7 mouse cellular contexts compared by ENCODE assay signal in genomic region chr5:35908626-35909443, GRCm38 (mm10). TPM values are rescaled to one million over a fixed set of nuclear protein-coding genes. Genes with fewer than 3 reads are reported as not detected.
DNase-seq lines count a peak whose midpoint lies in the region; ATAC-seq and TF ChIP-seq lines count a peak whose summit lies in the region.

No protein-coding gene starts in this region.

- TF ChIP-seq CTCF in lung, embryonic 14.5 days (IDR thresholded peaks at IDR 0.05; ENCODE audit: low read depth) = no peak

- peak overlapping the region; percentile 55 for H3K27ac ChIP-seq in embryonic facial prominence, embryonic 12.5 days
- H3K27ac ChIP-seq in hindbrain, embryonic 12.5 days = peak overlapping the region; percentile 92
- H3K27ac ChIP-seq in lung, embryonic 14.5 days (ENCODE audit: low read depth) = peak overlapping the region; percentile 78

- DNase-seq in T-cell, adult 2 months (ENCODE audit: low spot score) = peak; percentile 20
- no peak for DNase-seq in lung, embryonic 14.5 days
- DNase-seq in thymus, postnatal 36 days = peak; percentile 27 to 35
- DNase-seq in right cerebral cortex, postnatal 25 days = no peak
- no peak for DNase-seq in layer of hippocampus, postnatal 14 days (ENCODE audit: low spot score in 2 of 2)

- H3K4me1 ChIP-seq in embryonic facial prominence, embryonic 12.5 days = peaks cover 44% of the 10 kb centered on the region
- peaks cover 70% of the 10 kb centered on the region for H3K4me1 ChIP-seq in hindbrain, embryonic 12.5 days
- peaks cover 39% of the 10 kb centered on the region for H3K4me1 ChIP-seq in lung, embryonic 14.5 days (ENCODE audit: insufficient read depth)

- no peak overlapping the region for H3K4me2 ChIP-seq in embryonic facial prominence, embryonic 12.5 days (replicated peaks)
- H3K4me2 ChIP-seq in hindbrain, embryonic 12.5 days (replicated peaks) = peak overlapping the region; percentile 32
- no peak overlapping the region for H3K4me2 ChIP-seq in lung, embryonic 14.5 days

- no peaks in the 10 kb centered on the region for H3K27me3 ChIP-seq in embryonic facial prominence, embryonic 12.5 days
- no peaks in the 10 kb centered on the region for H3K27me3 ChIP-seq in hindbrain, embryonic 12.5 days
- H3K27me3 ChIP-seq in lung, embryonic 14.5 days (ENCODE audit: insufficient read depth, low read length) = no peaks in the 10 kb centered on the region

- no peak overlapping the region for H3K4me3 ChIP-seq in embryonic facial prominence, embryonic 12.5 days
- H3K4me3 ChIP-seq in hindbrain, embryonic 12.5 days = no peak overlapping the region
- H3K4me3 ChIP-seq in lung, embryonic 14.5 days (ENCODE audit: low read depth, low read length) = no peak overlapping the region

- no peaks in the 10 kb centered on the region for H3K9me3 ChIP-seq in embryonic facial prominence, embryonic 12.5 days
- no peaks in the 10 kb centered on the region for H3K9me3 ChIP-seq in hindbrain, embryonic 12.5 days (replicated peaks)
- H3K9me3 ChIP-seq in lung, embryonic 14.5 days (ENCODE audit: low read depth, low read length) = no peaks in the 10 kb centered on the region

- no peak for ATAC-seq in embryonic facial prominence, embryonic 12.5 days (ENCODE audit: insufficient number of reproducible peaks, insufficient read depth, low FRiP score, low TSS enrichment)
- ATAC-seq in hindbrain, embryonic 12.5 days (ENCODE audit: low FRiP score) = peak; percentile 7; the same call in 1 of the 2 replicates
- no peak for ATAC-seq in lung, embryonic 14.5 days (ENCODE audit: insufficient read depth)

- no peak overlapping the region for H3K9ac ChIP-seq in embryonic facial prominence, embryonic 12.5 days
- peak overlapping the region; percentile 35 for H3K9ac ChIP-seq in hindbrain, embryonic 12.5 days
- H3K9ac ChIP-seq in lung, embryonic 14.5 days = no peak overlapping the region

- WGBS in embryonic facial prominence, embryonic 12.5 days = 50% methylated on average over 13 of the region's 13 CpGs
- 52% methylated on average over 13 of the region's 13 CpGs for WGBS in hindbrain, embryonic 12.5 days
- WGBS in lung, embryonic 14.5 days = 41% methylated on average over 13 of the region's 13 CpGs

- H3K36me3 ChIP-seq in embryonic facial prominence, embryonic 12.5 days = 0 out of 2 replicates have a peak, but pooled peaks cover 5% of the 10 kb centered on the region
- H3K36me3 ChIP-seq in hindbrain, embryonic 12.5 days = peaks cover 7% of the 10 kb centered on the region; the same call in 1 of the 2 replicates
- no peaks in the 10 kb centered on the region for H3K36me3 ChIP-seq in lung, embryonic 14.5 days (ENCODE audit: insufficient read depth)

RNA-seq across cellular contexts. Expression of gene Afap1, which starts 15.7 kb away (rescaled TPM):
- 25.6 and 26.3 TPM in 2 replicates for polyA plus RNA-seq in embryonic facial prominence, embryonic 12.5 days (2016; fragmentation: Nextera tagmentation; extraction: Ambion mirVana)
- 80.4 and 98.4 TPM in 2 replicates for polyA plus RNA-seq in hindbrain, embryonic 12.5 days (2016; fragmentation: Nextera tagmentation; extraction: Ambion mirVana)
- polyA plus RNA-seq in lung, embryonic 14.5 days (2014; fragmentation: Nextera tagmentation; extraction: Ambion mirVana) = 19.4 and 19.7 TPM in 2 replicates
- 10 to 100 TPM; 62.7 to 67.5 TPM for total RNA-seq in layer of hippocampus, postnatal 14 days (2021)

Comparison
In these comparisons a context has a peak if more than half of its experiments do, and no peak if none do; other contexts are left out.
1. DNase-seq: peak in T-cell, adult 2 months (single experiment) and thymus, postnatal 36 days (2 of 2); none in lung, embryonic 14.5 days (single experiment), right cerebral cortex, postnatal 25 days (single experiment) and layer of hippocampus, postnatal 14 days (0 of 2).
2. Peak in every context shown above with its lines, with median percentiles within 50 percentile points of each other: H3K27ac ChIP-seq.